Mouse (Mus musculus) MEL (cell line): ENCODE results near the gene Nr5a1. TPM values are rescaled to one million over a fixed set of nuclear protein-coding genes. Genes with fewer than 3 reads are reported as not detected.

Source experiments
- DNase-seq: peaks from one replicate; pipeline ENCODE4 v3.0.0; 2011; ENCODE audit warnings: low read depth, low spot score
- H3K27ac ChIP-seq: 2 replicates; pipeline ENCODE4 v1.5.1; 2012; ENCODE audit warnings: low read depth, mild to moderate bottlenecking, control low read depth, low read length, moderate library complexity; ENCODE audit not compliant: control insufficient read depth
- H3K27me3 ChIP-seq, 2 experiments: fragments of 150-350 bp in 1 of 2; sonication (generic) in 1 of 2; 2 replicates each; pipeline ENCODE4 v1.6.1; 2012; ENCODE audit warnings: low read length in 2 of 2, mild to moderate bottlenecking in 2 of 2, improper control_type of control experiment in 1 of 2, moderate library complexity in 1 of 2; ENCODE audit not compliant: insufficient read depth in 2 of 2, control insufficient read depth in 1 of 2
- H3K36me3 ChIP-seq, 2 experiments: 2 replicates each; pipeline ENCODE4 v1.6.1; 2012 to 2014; ENCODE audit warnings: low read length in 2 of 2, improper control_type of control experiment in 1 of 2, inconsistent platforms in 1 of 2, mild to moderate bottlenecking in 1 of 2; ENCODE audit not compliant: insufficient read depth in 2 of 2, control insufficient read depth in 1 of 2
- H3K4me1 ChIP-seq, 2 experiments: fragments of 150-350 bp in 1 of 2; sonication (generic) in 1 of 2; 2 replicates each; pipeline ENCODE4 v1.6.1; 2012; ENCODE audit warnings: low read length in 2 of 2, improper control_type of control experiment in 1 of 2, mild to moderate bottlenecking in 1 of 2; ENCODE audit not compliant: insufficient read depth in 2 of 2, control insufficient read depth in 1 of 2
- H3K4me3 ChIP-seq, 2 experiments: fragments of 150-350 bp in 1 of 2; sonication (generic) in 1 of 2; 2 replicates each; pipeline ENCODE4 v1.5.1; 2012; ENCODE audit warnings: low read depth in 2 of 2, low read length in 2 of 2, mild to moderate bottlenecking in 2 of 2, moderate library complexity in 2 of 2, control low read depth in 1 of 2, improper control_type of control experiment in 1 of 2; ENCODE audit not compliant: control insufficient read depth in 1 of 2, insufficient read depth in 1 of 2
- H3K79me2 ChIP-seq: 2 replicates; pipeline ENCODE4 v1.6.1; 2012; ENCODE audit warnings: mild to moderate bottlenecking, low read length, moderate library complexity; ENCODE audit not compliant: control insufficient read depth, poor library complexity, insufficient read depth
- H3K9ac ChIP-seq: 2 replicates; pipeline ENCODE4 v1.6.1; 2012; ENCODE audit warnings: low read depth, mild to moderate bottlenecking, control low read depth, low read length, moderate library complexity; ENCODE audit not compliant: control insufficient read depth, poor library complexity, severe bottlenecking
- H3K9me3 ChIP-seq: fragments of 150-350 bp; sonication (generic); replicated peaks from 2 replicates; pipeline ENCODE4 v1.6.1; 2012; ENCODE audit warnings: mild to moderate bottlenecking, low read length, improper control_type of control experiment, moderate library complexity; ENCODE audit not compliant: insufficient read depth
- ELF1 ChIP-seq: IDR thresholded peaks from 2 replicates; pipeline ENCODE4 v1.6.1; 2014; ENCODE audit warnings: low read depth, mild to moderate bottlenecking, inconsistent platforms, low read length, improper control_type of control experiment, moderate library complexity
- EP300 ChIP-seq, 2 experiments: IDR thresholded peaks; 2 replicates each; pipeline ENCODE4 v1.6.1; 2011; ENCODE audit warnings: improper control_type of control experiment in 2 of 2, low read length in 2 of 2, low read depth in 1 of 2, mild to moderate bottlenecking in 1 of 2
- ETS1 ChIP-seq: IDR thresholded peaks from 2 replicates; pipeline ENCODE4 v1.6.1; 2012; ENCODE audit warnings: low read depth, mild to moderate bottlenecking, inconsistent platforms, low read length, improper control_type of control experiment, moderate library complexity
- GABPA ChIP-seq: IDR thresholded peaks from 2 replicates; pipeline ENCODE4 v1.6.1; 2012; ENCODE audit warnings: low read depth, mild to moderate bottlenecking, inconsistent platforms, low read length, improper control_type of control experiment, moderate library complexity
- HCFC1 ChIP-seq: IDR thresholded peaks from 2 replicates; pipeline ENCODE4 v1.6.1; 2012; ENCODE audit warnings: low read depth, mild to moderate bottlenecking, inconsistent platforms, low read length, improper control_type of control experiment, moderate library complexity
- JUND ChIP-seq: IDR thresholded peaks from 2 replicates; pipeline ENCODE4 v1.6.1; 2011; ENCODE audit warnings: low read depth, mild to moderate bottlenecking, improper control_type of control experiment, low read length
- KAT2A ChIP-seq: conservative IDR thresholded peaks from 2 replicates; pipeline ENCODE4 v1.6.1; 2012; ENCODE audit warnings: low read depth, low read length, improper control_type of control experiment, inconsistent platforms
- MAX ChIP-seq: IDR thresholded peaks from 2 replicates; pipeline ENCODE4 v1.6.1; 2011; ENCODE audit warnings: low read length, improper control_type of control experiment
- MAZ ChIP-seq: IDR thresholded peaks from 2 replicates; pipeline ENCODE4 v1.6.1; 2012; ENCODE audit warnings: low read depth, mild to moderate bottlenecking, inconsistent platforms, low read length, improper control_type of control experiment
- MEF2A ChIP-seq: IDR thresholded peaks from 2 replicates; pipeline ENCODE4 v1.6.1; 2014; ENCODE audit warnings: low read depth, mild to moderate bottlenecking, inconsistent platforms, low read length, improper control_type of control experiment; ENCODE audit not compliant: poor library complexity, insufficient replicate concordance, severe bottlenecking; ENCODE audit errors: extremely low read depth
- MXI1 ChIP-seq: IDR thresholded peaks from 2 replicates; pipeline ENCODE4 v1.6.1; 2011; ENCODE audit warnings: mild to moderate bottlenecking, low read depth, low read length, improper control_type of control experiment
- MYB ChIP-seq: IDR thresholded peaks from 2 replicates; pipeline ENCODE4 v1.6.1; 2011; ENCODE audit warnings: mild to moderate bottlenecking, low read depth, low read length, improper control_type of control experiment
- POLR2A ChIP-seq, 2 experiments: IDR thresholded peaks; 2 replicates each; pipeline ENCODE4 v1.6.1; 2011 to 2012; ENCODE audit warnings: low read length in 2 of 2, mild to moderate bottlenecking in 2 of 2, control low read depth in 1 of 2, improper control_type of control experiment in 1 of 2, low read depth in 1 of 2, moderate library complexity in 1 of 2; ENCODE audit not compliant: control insufficient read depth in 1 of 2, insufficient read depth in 1 of 2, poor library complexity in 1 of 2
- POLR2AphosphoS2 ChIP-seq: IDR thresholded peaks from 2 replicates; pipeline ENCODE4 v1.6.1; 2011; ENCODE audit warnings: low read length, improper control_type of control experiment
- POLR2AphosphoS5 ChIP-seq: IDR thresholded peaks from 2 replicates; pipeline ENCODE4 v1.6.1; 2012; ENCODE audit warnings: low read depth, borderline replicate concordance, mild to moderate bottlenecking, inconsistent platforms, low read length, moderate library complexity, mixed read lengths
- RCOR1 ChIP-seq: IDR thresholded peaks from 2 replicates; pipeline ENCODE4 v1.6.1; 2012; ENCODE audit warnings: low read depth, mild to moderate bottlenecking, inconsistent platforms, low read length, improper control_type of control experiment
- SIN3A ChIP-seq: IDR thresholded peaks from 2 replicates; pipeline ENCODE4 v1.6.1; 2012; ENCODE audit warnings: low read length, improper control_type of control experiment, inconsistent platforms
- TAL1 ChIP-seq: IDR thresholded peaks from 2 replicates; pipeline ENCODE4 v1.6.1; 2012; ENCODE audit warnings: mild to moderate bottlenecking, inconsistent platforms, low read length, moderate library complexity, mixed read lengths
- TBP ChIP-seq: IDR thresholded peaks from 2 replicates; pipeline ENCODE4 v1.8.0; 2011; ENCODE audit warnings: low read depth, low read length, improper control_type of control experiment
- TCF12 ChIP-seq: IDR thresholded peaks from 2 replicates; pipeline ENCODE4 v1.6.1; 2014; ENCODE audit warnings: low read depth, mild to moderate bottlenecking, inconsistent platforms, low read length, improper control_type of control experiment, moderate library complexity
- USF1 ChIP-seq: IDR thresholded peaks from 2 replicates; pipeline ENCODE4 v1.6.1; 2014; ENCODE audit warnings: low read depth, mild to moderate bottlenecking, inconsistent platforms, low read length, improper control_type of control experiment, moderate library complexity
- USF2 ChIP-seq, 2 experiments: IDR thresholded peaks; 2 replicates each; pipeline ENCODE4 v1.6.1; 2011 to 2012; ENCODE audit warnings: improper control_type of control experiment in 2 of 2, low read length in 2 of 2, borderline replicate concordance in 1 of 2, inconsistent platforms in 1 of 2, low read depth in 1 of 2, mild to moderate bottlenecking in 1 of 2; ENCODE audit not compliant: insufficient read depth in 1 of 2
- ZC3H11A ChIP-seq: IDR thresholded peaks from 2 replicates; pipeline ENCODE4 v1.6.1; 2012; ENCODE audit warnings: low read depth, mild to moderate bottlenecking, inconsistent platforms, low read length, improper control_type of control experiment
- ZKSCAN1 ChIP-seq: IDR thresholded peaks from 2 replicates; pipeline ENCODE4 v1.6.1; 2012; ENCODE audit warnings: low read depth, mild to moderate bottlenecking, inconsistent platforms, low read length, improper control_type of control experiment, moderate library complexity
- ZMIZ1 ChIP-seq: IDR thresholded peaks from 2 replicates; pipeline ENCODE4 v1.6.1; 2012; ENCODE audit warnings: low read depth, mild to moderate bottlenecking, inconsistent platforms, low read length, improper control_type of control experiment, moderate library complexity
- ZNF384 ChIP-seq: IDR thresholded peaks from 2 replicates; pipeline ENCODE4 v1.6.1; 2012; ENCODE audit warnings: low read depth, mild to moderate bottlenecking, inconsistent platforms, low read length, improper control_type of control experiment
- polyA plus RNA-seq, 2 experiments: library from polyadenylated mRNA; stranded (reverse) in 1 of 2; unstranded in 1 of 2; fragments of >175 nt in 1 of 2; fragments of >200 nt in 1 of 2; gene quantifications; 2 replicates each; pipeline versions ENCODE4 v1.2.1 to v1.2.4; 2012; ENCODE audit warnings: low replicate concordance in 2 of 2, low read depth in 1 of 2; ENCODE audit not compliant: insufficient read length in 2 of 2, insufficient read depth in 1 of 2, missing spikeins in 1 of 2
- total RNA-seq: library from RNA; depleted of rRNA; stranded (reverse); fragments of 300-350 nt; gene quantifications from 2 replicates; pipeline ENCODE4 v1.2.3, GENCODE M21; 2012

Nr5a1 gene
- total and polyA plus RNA-seq, 3 experiments, result not detected

DNA sequence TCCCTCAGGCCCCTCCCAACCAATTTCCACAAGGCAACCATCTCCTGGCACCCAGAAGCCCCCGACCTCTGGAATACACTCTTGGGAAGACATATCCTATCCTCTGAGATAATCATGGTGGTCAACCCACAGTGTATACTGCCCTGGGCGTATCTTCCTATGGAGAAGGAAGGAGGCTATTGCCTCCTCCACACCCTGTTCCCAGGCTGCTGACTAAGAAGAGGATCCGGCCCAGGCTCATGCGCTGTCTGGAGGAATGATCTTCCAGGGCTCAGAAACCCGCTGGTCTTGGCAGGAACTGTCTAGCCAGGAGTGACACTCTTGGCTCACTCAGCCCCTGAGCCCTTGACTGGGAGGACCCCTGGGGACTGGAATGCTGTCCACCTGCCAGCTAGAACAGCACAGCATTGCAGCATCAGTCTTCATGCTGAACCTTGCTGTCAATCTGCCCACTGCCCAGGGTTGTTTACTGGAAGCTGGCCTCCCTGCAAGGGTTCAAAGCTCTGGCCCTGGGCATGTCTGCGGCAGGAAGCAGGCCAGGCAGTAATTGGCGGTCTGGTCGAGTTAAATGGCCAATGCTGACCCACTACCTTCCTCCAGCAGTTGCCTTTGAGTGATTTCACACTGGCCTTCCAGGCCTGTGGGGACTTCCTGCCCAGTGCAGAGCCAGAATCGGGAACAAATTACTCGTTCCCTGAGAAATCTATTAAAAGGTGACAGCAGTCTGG, 61.6 kb downstream of the Nr5a1 start:
- no peak for DNase-seq
- H3K9ac ChIP-seq, result no peak overlapping the region
- no peak overlapping the region for H3K4me3 ChIP-seq
- TF ChIP-seq ZMIZ1 (no peak), POLR2AphosphoS2 (no peak), TAL1 (no peak), JUND (no peak), MEF2A (no peak), POLR2A (IDR thresholded peaks at IDR 0.05; ENCODE audit: control insufficient read depth in 1 of 2, insufficient read depth in 1 of 2, low read depth in 1 of 2, low read length in 2 of 2, poor library complexity in 1 of 2) (no peak), SIN3A (no peak), MXI1 (no peak), MYB (no peak), MAX (no peak), ETS1 (no peak), GABPA (no peak), USF2 (IDR thresholded peaks at IDR 0.05; ENCODE audit: borderline replicate concordance in 1 of 2, insufficient read depth in 1 of 2, low read depth in 1 of 2, low read length in 2 of 2) (no peak), HCFC1 (no peak), ZNF384 (no peak), USF1 (no peak), ELF1 (no peak), MAZ (no peak), POLR2AphosphoS5 (no peak), ZKSCAN1 (no peak)
- H3K79me2 ChIP-seq, result no peaks in the 10 kb centered on the region
- peaks cover 0 to under 1% of the 10 kb centered on the region in 2 experiments; a peak in 1 of 4 replicates for H3K4me1 ChIP-seq
- no peak overlapping the region for H3K27ac ChIP-seq
- no peaks in the 10 kb centered on the region for H3K27me3 ChIP-seq
- peaks cover 0 to under 1% of the 10 kb centered on the region in 2 experiments; a peak in 1 of 4 replicates for H3K36me3 ChIP-seq
- no peaks in the 10 kb centered on the region for H3K9me3 ChIP-seq

GRCm38 (mm10) chr2:38652098-38652497, 62.2 kb downstream of the Nr5a1 start:
- no peaks in the 10 kb centered on the region for H3K27me3 ChIP-seq
- H3K79me2 ChIP-seq, result no peaks in the 10 kb centered on the region
- H3K9ac ChIP-seq, result no peak overlapping the region
- DNase-seq, result no peak
- no peaks in the 10 kb centered on the region for H3K9me3 ChIP-seq
- TF ChIP-seq JUND (no peak), RCOR1 (no peak), ZC3H11A (no peak), KAT2A (no peak), SIN3A (no peak), POLR2AphosphoS2 (no peak), TBP (no peak), USF2 (IDR thresholded peaks at IDR 0.05; ENCODE audit: borderline replicate concordance in 1 of 2, insufficient read depth in 1 of 2, low read depth in 1 of 2, low read length in 2 of 2) (no peak), EP300 (IDR thresholded peaks at IDR 0.05; ENCODE audit: low read depth in 1 of 2, low read length in 2 of 2) (no peak), MAX (no peak), ELF1 (no peak), GABPA (no peak), TCF12 (no peak)
- H3K27ac ChIP-seq, result no peak overlapping the region
- H3K36me3 ChIP-seq, result no peaks in the 10 kb centered on the region
- H3K4me1 ChIP-seq, result no peaks in the 10 kb centered on the region
- H3K4me3 ChIP-seq, result no peak overlapping the region
